Mouse (Mus musculus): ENCODE measurements around the gene Sspn.

DNA sequence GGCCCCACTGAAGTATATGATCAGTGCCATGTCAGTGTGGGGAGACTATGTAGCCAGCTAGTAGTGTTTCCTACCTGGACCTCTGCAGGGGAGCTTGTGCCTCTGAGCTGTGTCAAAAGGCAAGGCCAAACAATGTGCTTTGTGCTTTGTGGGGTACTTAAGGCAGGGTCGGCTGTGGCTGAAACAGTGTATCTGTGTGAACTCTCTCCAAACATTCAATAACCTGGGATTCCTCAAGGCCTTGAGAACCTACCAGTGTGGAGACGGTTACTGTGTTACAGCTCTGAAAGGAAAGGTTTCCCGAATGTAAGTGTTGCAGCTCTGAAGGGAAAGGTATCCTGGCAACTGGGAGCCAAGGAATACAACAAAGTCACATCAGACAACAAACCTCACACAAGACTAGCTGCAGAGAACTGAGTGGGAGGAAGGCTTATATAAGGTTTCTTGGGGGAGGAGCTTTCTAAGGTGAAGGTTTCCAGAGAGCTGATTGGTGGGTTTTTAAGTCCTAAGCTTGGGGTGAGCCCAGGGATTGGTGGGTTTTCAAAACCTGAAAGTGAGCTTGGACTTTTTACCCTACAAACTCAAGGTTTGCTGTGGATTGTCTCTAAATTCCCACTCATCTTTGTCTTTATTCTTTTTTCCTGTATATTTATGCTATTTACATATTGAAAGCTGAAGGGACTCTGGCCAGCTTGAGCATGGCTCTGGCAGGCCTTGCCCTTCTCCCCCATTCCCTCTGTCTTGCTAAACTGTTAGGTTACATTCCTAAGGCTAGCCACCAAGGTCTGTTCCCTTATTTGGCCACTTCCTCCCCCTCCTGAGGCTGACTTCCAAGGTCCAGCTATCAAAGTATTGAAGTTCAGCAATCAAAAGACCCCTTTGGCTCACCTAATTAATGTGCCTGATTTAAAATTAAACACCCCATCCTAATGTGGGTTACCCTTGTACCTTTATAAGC, 20.7 kb upstream of the Sspn start:
- no peak for TF ChIP-seq CTCF (IDR thresholded peaks at IDR 0.05; ENCODE audit: borderline replicate concordance, extremely low read depth, insufficient read depth, insufficient read length)
- no peak for TF ChIP-seq POLR2A (IDR thresholded peaks at IDR 0.05; ENCODE audit: borderline replicate concordance, extremely low read depth, insufficient read depth, insufficient read length, poor library complexity, severe bottlenecking)
